Mouse (Mus musculus) liver, embryonic 15.5 days (tissue): ENCODE measurements around the gene Atp1a1. TPM values are rescaled to one million over a fixed set of nuclear protein-coding genes. Genes with fewer than 3 reads are reported as not detected.

ENCODE experiments used
- ATAC-seq: fragments of 200-750 bp; cut with Nextera tagmentation; 2 replicates; pipeline ENCODE4 v1.8.0; 2017; ENCODE audit warnings: moderate number of reproducible peaks, mild to moderate bottlenecking, moderate library complexity; ENCODE audit not compliant: insufficient read depth
- H3K27ac ChIP-seq: fragments of 300-500 bp; sonication (generic); replicated peaks from 2 replicates; pipeline ENCODE4 v1.5.1; 2015; ENCODE audit warnings: mild to moderate bottlenecking, inconsistent platforms
- H3K27me3 ChIP-seq: fragments of 300-500 bp; sonication (generic); 2 replicates; pipeline ENCODE4 v1.6.1; 2015; ENCODE audit warnings: mild to moderate bottlenecking, inconsistent platforms
- H3K36me3 ChIP-seq: fragments of 300-500 bp; sonication (generic); replicated peaks from 2 replicates; pipeline ENCODE4 v1.6.1; 2015; ENCODE audit warnings: moderate library complexity, mild to moderate bottlenecking, inconsistent platforms
- H3K4me1 ChIP-seq: fragments of 300-500 bp; sonication (generic); replicated peaks from 2 replicates; pipeline ENCODE4 v1.6.1; 2015; ENCODE audit warnings: inconsistent platforms
- H3K4me2 ChIP-seq: fragments of 300-500 bp; sonication (generic); 2 replicates; pipeline ENCODE4 v1.6.1; 2015; ENCODE audit warnings: moderate library complexity, mild to moderate bottlenecking, inconsistent platforms
- H3K4me3 ChIP-seq: fragments of 300-500 bp; sonication (generic); replicated peaks from 2 replicates; pipeline ENCODE4 v1.5.1; 2015; ENCODE audit warnings: mild to moderate bottlenecking, inconsistent platforms
- H3K9ac ChIP-seq: fragments of 300-500 bp; sonication (generic); 2 replicates; pipeline ENCODE4 v1.6.1; 2015; ENCODE audit warnings: moderate library complexity, mild to moderate bottlenecking, inconsistent platforms
- H3K9me3 ChIP-seq: fragments of 300-500 bp; sonication (generic); replicated peaks from 2 replicates; pipeline ENCODE4 v1.6.1; 2016; ENCODE audit warnings: inconsistent platforms
- WGBS: fragments of 180-500 bp; shearing (Covaris S2); methylation state at CpG from one replicate; pipeline ENCODE4 v1.1.7; 2015; ENCODE audit warnings: mixed read lengths; ENCODE audit not compliant: insufficient replicate concordance; 5-methylcytosine and 5-hydroxymethylcytosine counted together
- polyA plus RNA-seq: library from polyadenylated mRNA; unstranded; fragments of >200 nt; fragmentation: Nextera tagmentation; extraction: Ambion mirVana; gene quantifications from 2 replicates; pipeline ENCODE4 v1.2.1, GENCODE M21; 2015

Gene Atp1a1
- polyA plus RNA-seq, 1 experiment from 2014 or later: 41.9 TPM

DNA sequence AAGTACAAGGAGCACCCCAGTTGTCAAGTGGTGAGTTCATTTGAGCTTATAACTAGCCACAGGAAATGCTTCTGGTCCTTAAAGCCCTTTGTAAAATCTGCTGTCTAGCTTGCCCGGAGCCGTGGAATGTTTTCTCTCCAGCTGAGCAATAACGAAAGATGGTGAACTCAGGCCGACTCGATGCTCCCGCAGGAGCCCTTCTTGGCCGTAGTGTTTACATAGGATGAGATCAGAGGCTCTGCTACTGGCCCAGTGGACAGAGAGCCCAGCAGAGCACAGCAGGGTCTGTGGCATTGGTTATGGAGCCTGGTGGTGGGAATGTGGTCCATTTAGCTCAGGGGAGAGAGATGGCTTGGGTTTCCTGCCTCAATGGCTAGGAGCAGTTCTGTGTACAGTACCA is 60.4 kb downstream of the Atp1a1 start:
- H3K4me1 ChIP-seq: peaks cover 34% of the 10 kb centered on the region
- H3K27me3 ChIP-seq: peaks cover 7% of the 10 kb centered on the region; the same call in 1 of the 2 replicates
- 34% methylated on average over 7 of the region's 7 CpGs for WGBS
- no peak overlapping the region for H3K4me2 ChIP-seq
- ATAC-seq: no peak
- H3K36me3 ChIP-seq: no peaks in the 10 kb centered on the region
- no peak overlapping the region for H3K9ac ChIP-seq
- no peak overlapping the region for H3K27ac ChIP-seq
- H3K4me3 ChIP-seq: no peak overlapping the region
- H3K9me3 ChIP-seq: no peaks in the 10 kb centered on the region

DNA sequence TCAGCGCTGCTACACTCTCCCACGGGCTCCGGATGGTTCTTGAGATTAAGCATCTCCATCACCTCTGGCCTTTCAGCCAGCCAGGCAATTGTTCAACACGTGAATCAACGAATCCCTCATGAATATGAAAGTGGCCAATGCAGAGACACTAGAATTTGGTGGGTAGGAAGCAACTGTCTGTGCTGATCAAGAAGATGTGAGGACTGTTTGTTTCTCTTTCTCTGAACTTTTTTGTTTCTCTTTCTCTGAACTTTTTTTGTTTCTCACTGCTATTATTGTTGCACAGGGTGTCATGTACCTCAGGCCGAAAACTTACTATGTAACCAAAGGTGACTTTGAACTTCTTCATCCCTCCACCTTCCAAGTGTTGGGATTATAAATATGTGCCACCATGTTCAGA is 62.9 kb downstream of the Atp1a1 start:
- WGBS: 77% methylated on average over 6 of the region's 6 CpGs
- no peak overlapping the region for H3K9ac ChIP-seq
- no peaks in the 10 kb centered on the region for H3K36me3 ChIP-seq
- peaks cover 11% of the 10 kb centered on the region for H3K4me1 ChIP-seq
- H3K27ac ChIP-seq: no peak overlapping the region
- H3K9me3 ChIP-seq: no peaks in the 10 kb centered on the region
- H3K27me3 ChIP-seq: peaks cover 14% of the 10 kb centered on the region; the same call in 1 of the 2 replicates
- ATAC-seq: no peak
- no peak overlapping the region for H3K4me2 ChIP-seq
- no peak overlapping the region for H3K4me3 ChIP-seq

DNA sequence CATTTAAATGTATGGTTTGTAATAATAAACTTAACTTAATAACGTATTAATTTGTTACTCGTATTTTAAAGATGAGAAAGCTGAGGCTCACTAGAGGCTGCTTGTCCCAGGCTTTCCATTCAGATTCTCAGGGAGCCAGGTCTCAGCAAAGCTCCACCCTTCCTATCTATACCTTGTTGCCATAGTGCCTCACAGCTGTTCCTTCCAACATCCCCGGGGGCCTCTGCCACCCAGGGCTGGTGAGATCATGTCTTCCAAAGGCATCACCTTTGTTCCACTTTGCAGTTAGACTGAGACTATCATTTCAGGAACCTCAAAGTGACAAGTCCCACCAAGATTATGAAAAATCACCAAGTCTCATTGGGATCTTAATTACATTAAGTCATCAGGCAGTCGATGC is 63.9 kb downstream of the Atp1a1 start:
- Histone ChIP-seq H3K27ac (no peak overlapping the region), H3K4me1 (peaks cover 11% of the 10 kb centered on the region), H3K9me3 (no peaks in the 10 kb centered on the region), H3K36me3 (no peaks in the 10 kb centered on the region), H3K9ac (no peak overlapping the region), H3K4me3 (no peak overlapping the region), H3K4me2 (no peak overlapping the region), H3K27me3 (peaks cover 14% of the 10 kb centered on the region; the same call in 1 of the 2 replicates)
- 60% methylated on average over 4 of the region's 4 CpGs for WGBS
- ATAC-seq: no peak

DNA sequence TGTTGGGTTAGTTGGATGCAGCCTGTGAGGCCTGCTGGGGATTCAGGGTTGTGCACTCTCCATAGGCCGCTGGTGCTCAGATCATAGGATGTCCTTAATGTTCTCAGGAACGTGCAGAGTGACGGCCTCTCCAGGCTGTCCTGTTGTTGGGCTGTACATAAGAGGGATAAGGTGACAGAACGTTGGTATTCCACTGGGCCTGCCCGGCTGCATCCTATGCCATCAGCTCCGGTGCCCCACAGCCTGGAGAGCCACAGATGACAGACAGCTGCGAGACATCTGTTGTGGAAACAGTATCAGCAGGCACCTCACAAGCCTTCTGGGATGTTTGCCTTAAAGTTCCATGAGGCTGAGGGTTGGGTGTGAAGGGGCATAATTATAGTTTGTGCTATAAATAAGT is 68.2 kb downstream of the Atp1a1 start:
- ATAC-seq: no peak
- H3K27me3 ChIP-seq: peaks cover 7% of the 10 kb centered on the region; the same call in 1 of the 2 replicates
- no peaks in the 10 kb centered on the region for H3K36me3 ChIP-seq
- H3K9me3 ChIP-seq: no peaks in the 10 kb centered on the region
- H3K4me3 ChIP-seq: no peak overlapping the region
- H3K27ac ChIP-seq: no peak overlapping the region
- H3K9ac ChIP-seq: no peak overlapping the region
- peaks cover 8% of the 10 kb centered on the region for H3K4me1 ChIP-seq
- H3K4me2 ChIP-seq: no peak overlapping the region
- 79% methylated on average over 7 of the region's 7 CpGs for WGBS

DNA sequence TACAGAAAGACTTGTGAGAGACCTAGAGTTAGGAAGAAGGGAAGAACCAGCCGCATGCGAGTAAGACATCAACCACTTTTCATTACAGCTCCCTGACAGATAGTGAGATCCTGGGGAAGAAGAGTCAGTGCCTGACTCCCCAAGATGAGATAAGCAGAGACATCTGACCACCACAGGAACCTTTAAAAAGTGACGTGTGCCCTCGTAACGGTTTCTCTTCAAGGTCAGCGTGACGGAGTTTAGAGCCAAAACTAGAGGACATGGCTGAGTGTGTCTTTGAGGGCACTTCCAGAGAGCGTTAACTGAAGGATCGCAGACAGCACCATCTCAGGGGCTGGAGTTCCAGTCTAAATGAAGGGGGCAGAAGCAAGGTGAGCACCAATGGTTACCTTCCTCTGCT is 70.2 kb downstream of the Atp1a1 start:
- Histone ChIP-seq H3K4me1 (no peaks in the 10 kb centered on the region), H3K27ac (no peak overlapping the region), H3K36me3 (no peaks in the 10 kb centered on the region), H3K9me3 (no peaks in the 10 kb centered on the region), H3K9ac (no peak overlapping the region), H3K27me3 (peaks cover 7% of the 10 kb centered on the region; the same call in 1 of the 2 replicates), H3K4me2 (no peak overlapping the region), H3K4me3 (no peak overlapping the region)
- no peak for ATAC-seq
- 46% methylated on average over 9 of the region's 9 CpGs for WGBS

DNA sequence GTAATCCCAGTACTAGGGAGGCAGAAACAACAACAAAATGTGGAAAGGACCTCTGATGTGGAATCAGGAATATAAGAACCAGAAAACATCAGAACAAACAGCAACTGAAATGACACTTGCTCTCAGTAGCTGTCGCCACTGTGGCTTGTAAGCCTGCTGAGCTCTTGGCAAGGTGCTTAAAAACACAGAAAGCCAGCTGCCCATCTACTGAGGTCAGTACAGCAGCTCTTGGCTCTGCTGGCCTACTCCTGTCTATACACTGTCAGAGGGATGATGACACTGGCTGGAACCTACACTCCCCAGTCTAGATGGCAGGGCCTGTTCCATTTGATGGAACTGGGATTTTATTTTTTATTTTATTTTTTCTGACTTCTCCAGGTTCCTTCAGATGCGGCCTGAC is 71.1 kb downstream of the Atp1a1 start:
- H3K36me3 ChIP-seq: no peaks in the 10 kb centered on the region
- no peaks in the 10 kb centered on the region for H3K9me3 ChIP-seq
- no peak overlapping the region for H3K4me2 ChIP-seq
- H3K27ac ChIP-seq: no peak overlapping the region
- WGBS: 71% methylated on average over 2 of the region's 2 CpGs
- H3K4me3 ChIP-seq: no peak overlapping the region
- 0 out of 2 replicates have a peak, but pooled peaks cover 1% of the 10 kb centered on the region for H3K4me1 ChIP-seq
- H3K9ac ChIP-seq: no peak overlapping the region
- ATAC-seq: no peak
- peaks cover 5% of the 10 kb centered on the region; the same call in 1 of the 2 replicates for H3K27me3 ChIP-seq

DNA sequence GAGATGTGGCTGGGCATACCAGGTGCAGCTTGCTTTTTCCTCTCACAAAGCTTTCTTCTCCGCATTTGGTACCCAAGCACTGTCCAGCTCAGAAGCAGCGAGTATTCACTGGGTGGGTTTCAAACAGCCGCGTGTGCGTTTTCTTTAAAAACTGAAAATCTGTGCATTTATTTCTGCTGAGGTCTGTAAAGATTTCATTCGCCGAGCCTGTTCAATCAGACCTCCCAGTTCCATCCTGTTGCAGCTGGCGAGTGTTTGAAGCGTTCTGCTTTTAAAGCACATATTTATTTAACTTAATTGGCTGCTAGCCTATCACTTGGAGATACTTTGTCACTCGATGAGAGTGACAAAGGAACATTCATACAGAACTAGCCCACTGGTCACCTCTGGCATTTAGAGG is 73.6 kb downstream of the Atp1a1 start:
- Histone ChIP-seq H3K36me3 (no peaks in the 10 kb centered on the region), H3K4me2 (no peak overlapping the region), H3K4me1 (peaks cover 8% of the 10 kb centered on the region; the same call in 1 of the 2 replicates), H3K9me3 (no peaks in the 10 kb centered on the region), H3K9ac (no peak overlapping the region), H3K4me3 (no peak overlapping the region), H3K27ac (no peak overlapping the region), H3K27me3 (no peaks in the 10 kb centered on the region)
- ATAC-seq: no peak
- WGBS: 68% methylated on average over 10 of the region's 10 CpGs

DNA sequence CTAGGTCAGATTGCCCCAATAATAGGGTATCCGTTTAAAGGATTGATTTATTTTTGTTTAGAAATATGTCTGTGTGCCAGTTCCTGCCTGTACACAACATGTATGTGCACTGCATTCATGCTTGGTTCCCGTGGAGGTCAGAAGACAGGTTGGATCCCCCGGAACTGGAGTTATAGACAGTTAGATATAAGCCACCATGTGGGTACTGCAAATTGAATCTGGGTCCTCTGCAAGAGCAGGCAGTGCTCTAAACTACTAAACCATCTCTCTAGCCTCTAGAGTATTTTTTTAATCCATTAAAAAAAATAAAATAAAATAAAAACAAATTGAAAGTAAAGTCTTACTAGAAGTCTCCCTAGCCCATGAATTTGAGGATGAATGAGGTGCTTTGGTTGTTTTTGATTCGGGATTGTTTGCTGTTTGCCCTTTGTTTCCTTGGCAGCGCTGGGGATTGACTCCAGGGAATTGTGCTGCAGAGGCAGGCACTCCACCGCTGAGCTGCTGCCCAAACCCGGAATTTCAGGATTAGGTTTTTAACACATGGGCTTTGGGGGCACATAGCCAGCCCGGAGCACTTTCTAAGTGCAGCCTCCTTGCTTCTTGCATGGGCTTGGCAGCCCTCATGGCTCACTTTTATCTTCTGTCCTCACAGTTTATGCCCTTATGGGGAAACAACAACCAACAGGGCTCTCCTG is 75.4 kb downstream of the Atp1a1 start:
- H3K4me3 ChIP-seq: no peak overlapping the region
- no peaks in the 10 kb centered on the region for H3K36me3 ChIP-seq
- H3K27me3 ChIP-seq: no peaks in the 10 kb centered on the region
- no peak overlapping the region for H3K9ac ChIP-seq
- WGBS: 45% methylated on average over 8 of the region's 8 CpGs
- no peaks in the 10 kb centered on the region for H3K9me3 ChIP-seq
- H3K27ac ChIP-seq: no peak overlapping the region
- no peak overlapping the region for H3K4me2 ChIP-seq
- no peak for ATAC-seq
- peaks cover 8% of the 10 kb centered on the region; the same call in 1 of the 2 replicates for H3K4me1 ChIP-seq

DNA sequence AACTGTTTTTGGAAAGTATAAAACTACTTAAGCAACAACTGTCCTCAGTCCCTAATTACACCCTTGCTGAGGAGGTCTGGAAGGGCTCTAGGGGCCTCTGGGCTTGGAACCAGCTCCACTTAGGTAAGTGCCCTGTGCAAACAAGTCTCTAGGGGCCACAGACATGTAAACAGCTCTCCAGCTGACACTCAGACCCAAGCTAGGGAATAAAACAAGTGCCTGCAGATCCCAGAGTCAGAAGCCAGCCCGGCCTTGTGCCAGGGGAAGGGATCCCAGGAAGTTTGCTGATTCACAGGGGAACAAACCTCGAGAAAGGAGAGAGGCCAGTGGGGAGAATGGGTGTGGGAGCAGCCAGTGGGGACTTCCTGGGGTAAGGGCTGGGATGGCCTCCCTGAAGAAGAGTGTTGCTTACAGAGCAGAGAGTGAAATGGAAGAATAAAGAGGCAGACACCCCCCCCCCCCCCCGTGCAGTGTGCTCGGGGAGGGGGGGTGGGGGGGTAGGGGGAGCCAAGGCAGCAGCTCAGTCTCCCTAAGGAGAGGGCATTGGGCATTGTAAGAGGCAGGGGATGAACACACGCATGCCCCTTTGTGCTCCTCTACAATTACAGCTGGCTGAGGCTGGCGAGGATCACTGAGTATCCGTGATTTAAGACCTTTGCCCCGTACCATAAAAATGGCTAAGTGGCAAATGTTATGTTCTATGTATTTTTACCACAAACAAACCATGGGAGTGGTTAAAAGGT is 76.2 kb downstream of the Atp1a1 start:
- Histone ChIP-seq H3K4me3 (no peak overlapping the region), H3K9me3 (no peaks in the 10 kb centered on the region), H3K36me3 (no peaks in the 10 kb centered on the region), H3K27ac (no peak overlapping the region), H3K27me3 (no peaks in the 10 kb centered on the region), H3K4me1 (peaks cover 8% of the 10 kb centered on the region; the same call in 1 of the 2 replicates), H3K9ac (no peak overlapping the region), H3K4me2 (no peak overlapping the region)
- 50% methylated on average over 7 of the region's 8 CpGs for WGBS
- no peak for ATAC-seq

DNA sequence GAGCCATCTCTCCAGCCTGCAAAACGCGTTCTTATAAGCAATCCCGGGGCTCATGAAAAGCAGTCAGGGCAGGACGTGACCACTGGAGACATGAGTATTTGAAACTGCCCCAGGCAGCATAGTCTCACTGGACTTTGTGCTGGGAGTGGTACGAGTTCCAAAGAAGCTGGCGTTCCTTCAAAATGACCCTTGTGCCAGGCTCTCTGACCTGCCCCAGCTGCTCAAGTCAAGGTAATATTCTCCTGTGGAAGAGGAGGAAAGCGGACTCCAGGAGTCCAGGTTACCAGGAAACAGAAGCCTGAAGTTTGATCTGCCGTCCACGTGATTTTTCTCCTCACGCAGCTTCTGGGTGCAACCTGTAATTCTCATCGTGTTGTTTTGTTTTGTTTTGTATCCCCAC is 77.9 kb downstream of the Atp1a1 start:
- no peak overlapping the region for H3K4me2 ChIP-seq
- H3K4me1 ChIP-seq: peaks cover 8% of the 10 kb centered on the region; the same call in 1 of the 2 replicates
- no peak overlapping the region for H3K27ac ChIP-seq
- H3K9me3 ChIP-seq: no peaks in the 10 kb centered on the region
- no peak overlapping the region for H3K4me3 ChIP-seq
- no peak overlapping the region for H3K9ac ChIP-seq
- WGBS: 67% methylated on average over 11 of the region's 11 CpGs
- ATAC-seq: no peak
- H3K27me3 ChIP-seq: no peaks in the 10 kb centered on the region
- H3K36me3 ChIP-seq: no peaks in the 10 kb centered on the region
